Mouse (Mus musculus) E14TG2a.4 (cell line): ENCODE data around the gene Morc1.

Experiments
- CTCF ChIP-seq: conservative IDR thresholded peaks from 2 replicates; pipeline ENCODE4 v1.5.1; 2014; ENCODE audit warnings: low read length
- NANOG ChIP-seq: IDR thresholded peaks from 2 replicates; pipeline ENCODE4 v1.6.1; 2014; ENCODE audit warnings: borderline replicate concordance, low read length, mixed read lengths

- TF ChIP-seq CTCF = no peak
- no peak for TF ChIP-seq NANOG
Observed at GRCm38 (mm10) chr16:48646246-48646645, 215.2 kb downstream of the Morc1 start.
